Mouse (Mus musculus) ES-E14 (cell line): Measurements from ENCODE around the gene Bpifa1.

Experiments used
- CHD2 ChIP-seq: IDR thresholded peaks from 2 replicates; pipeline ENCODE4 v1.6.1; 2014; ENCODE audit warnings: mild to moderate bottlenecking, low read depth, low read length, inconsistent platforms
- HCFC1 ChIP-seq: IDR thresholded peaks from 2 replicates; pipeline ENCODE4 v1.6.1; 2012; ENCODE audit warnings: low read length, inconsistent platforms, borderline replicate concordance; ENCODE audit not compliant: insufficient read depth
- ZC3H11A ChIP-seq: IDR thresholded peaks from 2 replicates; pipeline ENCODE4 v1.6.1; 2012; ENCODE audit warnings: low read depth, mild to moderate bottlenecking, inconsistent platforms, low read length, borderline replicate concordance

DNA sequence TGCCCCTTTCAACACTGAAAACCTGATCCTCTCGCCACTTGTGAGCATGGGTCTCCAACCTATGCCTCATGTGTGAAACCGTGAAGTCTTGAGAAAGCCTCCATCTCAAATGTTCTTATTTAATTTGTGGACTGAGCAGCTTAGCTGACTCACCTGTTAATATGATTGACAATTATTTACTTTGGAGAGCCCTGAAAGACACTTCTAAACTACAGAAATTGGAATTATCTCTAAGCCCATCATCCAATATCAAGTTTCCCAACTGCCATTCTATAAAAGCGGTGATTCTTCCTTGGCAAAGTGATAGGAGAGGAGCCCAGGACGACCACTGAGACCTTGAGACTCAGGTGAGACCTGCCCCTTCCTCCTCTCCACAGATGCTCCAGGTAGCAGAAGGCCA, at the start of gene Bpifa1:
- no peak for TF ChIP-seq CHD2
- no peak for TF ChIP-seq HCFC1
- no peak for TF ChIP-seq ZC3H11A
